Mouse (Mus musculus): ENCODE results near the gene Mrpl50.

DNA sequence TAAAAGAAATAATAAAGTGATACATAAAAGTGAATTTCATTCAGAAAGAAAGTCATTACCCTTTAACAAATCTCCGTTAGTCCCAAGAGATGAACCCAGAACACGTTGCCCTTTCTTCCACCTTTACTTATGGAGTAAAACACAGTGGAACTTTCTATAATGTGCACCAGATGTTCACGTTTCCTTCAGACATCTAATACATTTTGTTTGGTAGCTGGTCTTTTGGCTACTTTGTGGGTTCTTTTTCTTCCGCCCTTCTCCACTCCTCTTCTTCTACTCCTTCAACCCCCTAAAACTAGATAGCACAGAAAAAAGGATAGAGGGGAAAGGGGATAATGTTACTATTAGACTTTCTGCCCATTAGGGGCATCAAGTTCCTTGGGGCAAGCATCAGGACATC is 8.3 kb downstream of the Mrpl50 start:
- TF ChIP-seq EP300 (IDR thresholded peaks at IDR 0.05) = no peak
- TF ChIP-seq CTCF (IDR thresholded peaks at IDR 0.05) = no peak
